Mouse (Mus musculus) heart, embryonic 10.5 days (tissue): ENCODE results near the gene Tradd. TPM values are rescaled to one million over a fixed set of nuclear protein-coding genes. Genes with fewer than 3 reads are reported as not detected.

ENCODE experiments used
- DNase-seq: peaks from one replicate; pipeline ENCODE4 v3.0.0-alpha.2; 2017; ENCODE audit warnings: low spot score
- H3K27ac ChIP-seq: fragments of 300-500 bp; sonication (generic); 2 replicates; pipeline ENCODE4 v1.5.1; 2016; ENCODE audit warnings: mild to moderate bottlenecking
- H3K27me3 ChIP-seq: fragments of 300-500 bp; sonication (generic); 2 replicates; pipeline ENCODE4 v1.6.1; 2016; ENCODE audit warnings: mild to moderate bottlenecking; ENCODE audit not compliant: poor library complexity, insufficient read depth, severe bottlenecking
- H3K36me3 ChIP-seq: fragments of 300-500 bp; sonication (generic); 2 replicates; pipeline ENCODE4 v1.6.1; 2016; ENCODE audit warnings: mild to moderate bottlenecking, moderate library complexity
- H3K4me1 ChIP-seq: fragments of 300-500 bp; sonication (generic); 2 replicates; pipeline ENCODE4 v1.6.1; 2016; ENCODE audit warnings: mild to moderate bottlenecking
- H3K4me3 ChIP-seq: fragments of 300-500 bp; sonication (generic); 2 replicates; pipeline ENCODE4 v1.5.1; 2016; ENCODE audit warnings: mild to moderate bottlenecking, moderate library complexity
- H3K9me3 ChIP-seq: fragments of 300-500 bp; sonication (generic); 2 replicates; pipeline ENCODE4 v1.6.1; 2016; ENCODE audit warnings: mild to moderate bottlenecking, moderate library complexity
- WGBS: fragments of 180-500 bp; shearing (Covaris S2); methylation state at CpG from one replicate; pipeline ENCODE4 v1.1.7; 2016; 5-methylcytosine and 5-hydroxymethylcytosine counted together
- microRNA counts: library from miRNA; unstranded; fragments of <30 nt; microRNA quantifications from one replicate; lab custom pipeline; 2017
- microRNA-seq: library from miRNA; unstranded; fragments of <30 nt; microRNA quantifications from one replicate; pipeline ENCODE4, GENCODE M21; 2017
- polyA plus RNA-seq: library from polyadenylated mRNA; unstranded; fragments of >200 nt; fragmentation: Nextera tagmentation; extraction: Ambion mirVana; gene quantifications from 2 replicates; pipeline ENCODE4 v1.2.1, GENCODE M21; 2016

Gene Tradd
- polyA plus RNA-seq, 1 experiment from 2014 or later = 19.4 TPM

- H3K27ac ChIP-seq = no peak overlapping the region
These were observed 55.0 kb downstream of the Tradd start for GRCm38 (mm10) chr8:105209153-105210110.

More at GRCm38 (mm10) chr8:105209153-105210110, 55.0 kb downstream of the Tradd start:
- DNase-seq = no peak
- H3K36me3 ChIP-seq = peaks cover 24% of the 10 kb centered on the region
- H3K4me3 ChIP-seq = no peak overlapping the region
- H3K9me3 ChIP-seq = no peaks in the 10 kb centered on the region
- no peaks in the 10 kb centered on the region for H3K27me3 ChIP-seq
- 62% methylated on average over 1 of the region's 1 CpGs for WGBS
- no peaks in the 10 kb centered on the region; the same call in 1 of the 2 replicates for H3K4me1 ChIP-seq

MicroRNAs within 50 kb of the gene (microRNA counts, 519-probe panel; counts per million panel counts)
- microRNA mmu-miR-328 (lab: Ali Mortazavi, UCI) = not detected

Small RNA genes lying within 50 kb of the gene (microRNA-seq; reads per million reads assigned to microRNA genes)
- gene Gm27320 = not detected
- 251 reads per million, percentile 61 among the genes with 10 or more reads in this experiment for gene Mir328

Other genes starting within 250 kb of the Tradd start
- gene Ces3a, start 216.0 kb downstream of the Tradd start, polyA plus RNA-seq = not detected in 2 replicates
- 0.15 TPM in 1 of 2 replicates, not detected in the other for gene Ces3b, start 180.9 kb downstream of the Tradd start, polyA plus RNA-seq
- gene Ces4a, start 132.8 kb downstream of the Tradd start, polyA plus RNA-seq = not detected in 2 replicates
- 47.5 and 59.6 TPM in 2 replicates for gene Cbfb, start 93.9 kb downstream of the Tradd start, polyA plus RNA-seq
- 19.3 and 20.7 TPM in 2 replicates for gene D230025D16Rik, start 39.5 kb downstream of the Tradd start, polyA plus RNA-seq
- 7.6 and 8.1 TPM in 2 replicates for gene B3gnt9, start 9.5 kb downstream of the Tradd start, polyA plus RNA-seq
- gene Fbxl8, start within 50 bp of the Tradd start, polyA plus RNA-seq = 2.0 and 2.4 TPM in 2 replicates
- 0.16 TPM in 1 of 2 replicates, not detected in the other for gene Hsf4, start 5.2 kb upstream of the Tradd start, polyA plus RNA-seq
- gene Nol3, start 11.5 kb upstream of the Tradd start, polyA plus RNA-seq = 1.2 and 1.3 TPM in 2 replicates
- 7.4 and 8.6 TPM in 2 replicates for gene 4931428F04Rik, start 25.3 kb upstream of the Tradd start, polyA plus RNA-seq
- gene Exoc3l, start 31.5 kb upstream of the Tradd start, polyA plus RNA-seq = 16.7 and 18.9 TPM in 2 replicates
- 91.4 and 114 TPM in 2 replicates for gene E2f4, start 33.1 kb upstream of the Tradd start, polyA plus RNA-seq
- gene Elmo3, start 41.0 kb upstream of the Tradd start, polyA plus RNA-seq = 3.9 and 4.4 TPM in 2 replicates
- 1.5 and 1.9 TPM in 2 replicates for gene Lrrc29, start 61.7 kb upstream of the Tradd start, polyA plus RNA-seq
- 99.6 and 101 TPM in 2 replicates for gene Tmem208, start 61.7 kb upstream of the Tradd start, polyA plus RNA-seq
- 2.1 and 3.0 TPM in 2 replicates for gene Fhod1, start 83.3 kb upstream of the Tradd start, polyA plus RNA-seq
- 1.8 and 2.4 TPM in 2 replicates for gene Slc9a5, start 84.2 kb upstream of the Tradd start, polyA plus RNA-seq
- 0.12 and 0.44 TPM in 2 replicates for gene Plekhg4, start 108.7 kb upstream of the Tradd start, polyA plus RNA-seq
- not detected in 2 replicates for gene Kctd19, start 148.9 kb upstream of the Tradd start, polyA plus RNA-seq
- 0.09 TPM in 1 of 2 replicates, not detected in the other for gene Lrrc36, start 149.0 kb upstream of the Tradd start, polyA plus RNA-seq
- gene Tppp3, start 206.9 kb upstream of the Tradd start, polyA plus RNA-seq = 25.5 and 28.4 TPM in 2 replicates
- 16.1 and 21.6 TPM in 2 replicates for gene Zdhhc1, start 232.3 kb upstream of the Tradd start, polyA plus RNA-seq